Mouse (Mus musculus) megakaryocyte, embryonic 14.5 days (primary cell): Measurements from ENCODE around the gene BC048403. TPM values are rescaled to one million over a fixed set of nuclear protein-coding genes. Genes with fewer than 3 reads are reported as not detected.
"Not testable (repeated sequence)": the region's sequence is repeated elsewhere in the genome, so short reads cannot be mapped to it uniquely, and the experiment has no call there.

Experiments used
- H3K27me3 ChIP-seq: replicated peaks from 2 replicates; pipeline ENCODE3; 2012; ENCODE audit warnings: inconsistent platforms
- H3K36me3 ChIP-seq: replicated peaks from 2 replicates; pipeline ENCODE3; 2012; ENCODE audit warnings: low read length, inconsistent platforms, mixed read lengths
- H3K4me1 ChIP-seq: 2 replicates; pipeline ENCODE4 v1.6.1; 2012; ENCODE audit warnings: inconsistent platforms
- H3K4me3 ChIP-seq: replicated peaks from 2 replicates; pipeline ENCODE3; 2012; ENCODE audit warnings: moderate library complexity, mild to moderate bottlenecking, inconsistent platforms
- H3K9me3 ChIP-seq: 2 replicates; pipeline ENCODE4 v1.6.1; 2012; ENCODE audit warnings: inconsistent platforms
- FLI1 ChIP-seq: IDR thresholded peaks from 2 replicates; pipeline ENCODE4 v1.6.1; 2012; ENCODE audit warnings: low read length, inconsistent platforms, mixed read lengths
- GATA1 ChIP-seq: IDR thresholded peaks from 3 replicates; pipeline ENCODE4 v1.6.1; 2012; ENCODE audit warnings: mixed read lengths, low read length, inconsistent platforms, borderline replicate concordance
- polyA plus RNA-seq: library from polyadenylated mRNA; stranded (reverse); fragments of >175 nt; gene quantifications from 2 replicates; pipeline ENCODE4 v1.2.3, GENCODE M21; 2012; ENCODE audit warnings: low replicate concordance; ENCODE audit not compliant: insufficient read depth

The BC048403 gene
- polyA plus RNA-seq, 1 experiment = 6.2 TPM

DNA sequence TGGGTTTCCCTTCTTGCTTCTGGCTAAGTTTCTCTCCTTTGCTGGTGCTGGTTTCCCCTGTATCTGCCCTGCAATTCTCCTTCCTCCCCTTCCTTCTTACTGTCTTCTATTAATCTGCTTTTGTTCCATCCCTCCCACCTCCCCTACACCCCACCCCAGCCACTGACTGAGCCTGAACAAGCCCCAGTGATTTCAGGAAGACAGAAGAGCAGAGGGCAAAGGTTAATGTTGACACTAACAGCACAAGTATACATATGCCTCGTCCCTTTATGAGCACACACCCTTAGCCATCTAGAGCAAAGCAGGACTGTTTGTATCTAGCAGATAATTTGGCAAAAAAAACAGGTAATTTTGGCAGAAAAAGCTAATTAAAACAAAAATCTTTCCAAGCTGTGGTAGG, 16.1 kb downstream of the BC048403 start:
- no peak for TF ChIP-seq GATA1
- TF ChIP-seq FLI1 = no peak
- no peaks in the 10 kb centered on the region for H3K27me3 ChIP-seq
- H3K4me1 ChIP-seq = no peaks in the 10 kb centered on the region; the same call in 1 of the 2 replicates
- 0 out of 2 replicates have a peak, but pooled peaks cover under 1% of the 10 kb centered on the region for H3K9me3 ChIP-seq
- peaks cover 13% of the 10 kb centered on the region for H3K36me3 ChIP-seq
- H3K4me3 ChIP-seq = no peak overlapping the region

GRCm38 (mm10) chr10:121756677-121757076, 16.9 kb downstream of the BC048403 start:
- Histone ChIP-seq H3K4me1 (no peaks in the 10 kb centered on the region; the same call in 1 of the 2 replicates), H3K36me3 (peaks cover 6% of the 10 kb centered on the region), H3K9me3 (no peaks in the 10 kb centered on the region), H3K27me3 (no peaks in the 10 kb centered on the region), H3K4me3 (no peak overlapping the region)
- TF ChIP-seq FLI1 = no peak
- TF ChIP-seq GATA1 = no peak

DNA sequence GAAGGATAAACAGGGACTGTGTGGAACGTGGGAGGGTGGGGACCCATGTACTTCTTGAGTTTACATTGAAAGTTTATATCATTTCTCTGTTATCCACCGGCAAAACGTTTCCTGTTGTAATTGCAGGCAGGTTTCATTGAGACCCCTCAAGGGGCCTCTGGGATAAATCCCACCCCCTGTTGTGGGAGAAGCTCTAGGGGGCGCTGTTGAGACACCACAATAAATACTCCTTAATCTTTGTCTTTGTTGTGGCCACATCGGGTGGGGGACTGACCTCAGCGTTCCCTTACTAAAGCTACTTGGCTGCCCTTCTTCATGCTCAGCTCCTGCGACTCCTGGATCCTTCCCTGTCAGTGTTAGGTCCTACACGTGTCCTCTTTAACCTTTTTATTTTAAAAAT, 19.4 kb downstream of the BC048403 start:
- Histone ChIP-seq H3K4me3 (no peak overlapping the region), H3K36me3 (no peaks in the 10 kb centered on the region), H3K9me3 (no peaks in the 10 kb centered on the region), H3K4me1 (no peaks in the 10 kb centered on the region; the same call in 1 of the 2 replicates), H3K27me3 (no peaks in the 10 kb centered on the region)
- TF ChIP-seq FLI1 = no peak
- TF ChIP-seq GATA1 = no peak

DNA sequence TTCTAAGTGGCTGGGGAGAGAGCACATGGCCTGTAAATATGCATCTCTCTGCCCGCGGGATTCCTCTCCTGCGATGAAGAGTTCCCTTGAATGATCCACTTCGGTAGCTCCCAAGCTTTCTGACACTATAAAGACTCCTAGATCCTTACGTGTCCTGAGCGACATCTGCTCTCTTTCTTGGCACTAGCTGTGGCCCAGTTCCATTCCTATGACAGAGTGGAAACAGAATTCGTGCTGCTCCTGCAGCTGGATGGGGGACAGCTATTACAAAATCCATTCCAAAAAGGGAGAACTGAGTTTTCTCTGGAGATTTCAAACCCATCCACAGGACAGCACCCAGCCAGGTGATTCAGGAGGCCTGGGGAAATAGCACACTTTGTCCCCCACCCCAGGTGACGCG, 22.4 kb downstream of the BC048403 start:
- H3K4me3 ChIP-seq = no peak overlapping the region
- TF ChIP-seq FLI1 (no peak), GATA1 (no peak)
- no peaks in the 10 kb centered on the region for H3K9me3 ChIP-seq
- no peaks in the 10 kb centered on the region for H3K27me3 ChIP-seq
- no peaks in the 10 kb centered on the region for H3K36me3 ChIP-seq
- no peaks in the 10 kb centered on the region for H3K4me1 ChIP-seq

- Histone ChIP-seq H3K4me1 (no peaks in the 10 kb centered on the region), H3K36me3 (no peaks in the 10 kb centered on the region), H3K4me3 (no peak overlapping the region), H3K27me3 (no peaks in the 10 kb centered on the region), H3K9me3 (no peaks in the 10 kb centered on the region)
- TF ChIP-seq GATA1 = no peak
- no peak for TF ChIP-seq FLI1
These were observed 23.5 kb downstream of the BC048403 start for GRCm38 (mm10) chr10:121763191-121763590.

- H3K27me3 ChIP-seq = no peaks in the 10 kb centered on the region
These were observed 24.9 kb downstream of the BC048403 start for GRCm38 (mm10) chr10:121764469-121765173.

DNA sequence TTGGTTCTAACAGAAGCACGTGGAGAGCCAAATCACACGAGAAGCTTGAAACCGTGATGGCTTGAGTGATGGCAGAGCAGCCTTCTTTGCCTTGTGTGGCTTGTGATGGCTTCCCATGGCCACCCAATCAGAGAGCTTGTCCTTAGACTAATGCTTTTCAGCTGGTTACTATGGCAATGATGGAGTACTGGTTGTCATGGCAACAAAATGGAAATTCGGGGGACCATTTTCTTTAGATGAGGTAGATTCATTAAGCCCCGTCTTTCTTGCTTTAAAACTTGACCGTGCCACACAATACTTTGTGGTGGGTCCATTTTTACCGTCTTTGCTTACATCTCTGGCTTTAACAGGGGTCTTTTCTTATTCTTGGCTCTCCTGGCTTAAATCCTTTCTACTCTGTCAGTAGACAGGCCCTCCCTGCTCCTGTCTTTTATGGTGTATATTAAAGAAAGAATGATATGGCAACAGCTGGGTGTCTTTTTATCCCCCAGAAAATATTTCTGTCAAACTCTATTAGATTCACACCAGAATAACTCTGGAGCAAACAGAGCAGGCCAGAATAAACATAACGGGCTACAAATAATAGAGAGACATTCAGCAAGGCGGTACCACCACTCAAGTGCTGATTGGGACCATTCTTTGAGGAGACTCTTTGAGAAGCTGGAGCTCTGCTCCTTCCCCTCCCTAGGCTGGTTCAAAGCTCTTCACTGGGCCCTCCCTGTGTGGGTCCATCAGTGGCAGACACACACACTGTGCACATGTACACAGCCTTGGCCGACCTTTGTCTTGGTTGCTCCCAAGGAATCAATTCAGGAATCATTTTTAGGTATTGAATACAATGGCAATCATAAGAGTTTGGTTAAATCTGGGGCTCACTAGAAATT, 25.7 kb downstream of the BC048403 start:
- Histone ChIP-seq H3K27me3 (no peaks in the 10 kb centered on the region), H3K9me3 (no peaks in the 10 kb centered on the region), H3K36me3 (no peaks in the 10 kb centered on the region), H3K4me1 (no peaks in the 10 kb centered on the region), H3K4me3 (no peak overlapping the region)
- TF ChIP-seq GATA1 (no peak), FLI1 (no peak)

More at GRCm38 (mm10) chr10:121764469-121765173, 24.9 kb downstream of the BC048403 start:
- Histone ChIP-seq H3K36me3 (no peaks in the 10 kb centered on the region), H3K4me1 (no peaks in the 10 kb centered on the region), H3K9me3 (no peaks in the 10 kb centered on the region), H3K4me3 (no peak overlapping the region)
- TF ChIP-seq FLI1 = no peak
- TF ChIP-seq GATA1 = no peak

GRCm38 (mm10) chr10:121767295-121767694, 27.6 kb downstream of the BC048403 start:
- H3K4me3 ChIP-seq, H3K27me3 ChIP-seq, H3K9me3 ChIP-seq, H3K36me3 ChIP-seq, H3K4me1 ChIP-seq: not testable (repeated sequence)

- no peaks in the 10 kb centered on the region for H3K9me3 ChIP-seq
- no peaks in the 10 kb centered on the region for H3K36me3 ChIP-seq
- no peak overlapping the region for H3K4me3 ChIP-seq
- H3K4me1 ChIP-seq = 0 out of 2 replicates have a peak, but pooled peaks cover 4% of the 10 kb centered on the region
- TF ChIP-seq GATA1 (no peak), FLI1 (no peak)
- H3K27me3 ChIP-seq = no peaks in the 10 kb centered on the region
These were observed 30.0 kb downstream of the BC048403 start for GRCm38 (mm10) chr10:121769711-121770110.
